Mouse (Mus musculus) intestine, embryonic 16.5 days (tissue): Measurements from ENCODE around the gene Tshz3. TPM values are rescaled to one million over a fixed set of nuclear protein-coding genes. Genes with fewer than 3 reads are reported as not detected.

ENCODE experiments used
- ATAC-seq: fragments of 200-750 bp; cut with Nextera tagmentation; 2 replicates; pipeline ENCODE4 v1.8.0; 2017; ENCODE audit warnings: moderate TSS enrichment, moderate library complexity
- H3K27ac ChIP-seq: fragments of 300-500 bp; sonication (generic); 2 replicates; pipeline ENCODE4 v1.5.1; 2014; ENCODE audit warnings: mild to moderate bottlenecking, low read length
- H3K27me3 ChIP-seq: fragments of 300-500 bp; sonication (generic); replicated peaks from 2 replicates; pipeline ENCODE4 v1.6.1; 2014; ENCODE audit warnings: low read length, control low read depth, mixed read lengths; ENCODE audit not compliant: control insufficient read depth, insufficient read depth
- H3K36me3 ChIP-seq: fragments of 300-500 bp; sonication (generic); 2 replicates; pipeline ENCODE4 v1.6.1; 2014; ENCODE audit warnings: low read length, control low read depth; ENCODE audit not compliant: control insufficient read depth, insufficient read depth
- H3K4me1 ChIP-seq: fragments of 300-500 bp; sonication (generic); 2 replicates; pipeline ENCODE4 v1.6.1; 2014; ENCODE audit warnings: low read length, control low read depth, mixed read lengths; ENCODE audit not compliant: control insufficient read depth, insufficient read depth
- H3K4me2 ChIP-seq: fragments of 300-500 bp; sonication (generic); 2 replicates; pipeline ENCODE4 v1.6.1; 2014; ENCODE audit warnings: low read depth, low read length, control low read depth
- H3K4me3 ChIP-seq: fragments of 300-500 bp; sonication (generic); 2 replicates; pipeline ENCODE4 v1.5.1; 2014; ENCODE audit warnings: mild to moderate bottlenecking, low read length
- H3K9ac ChIP-seq: fragments of 300-500 bp; sonication (generic); 2 replicates; pipeline ENCODE4 v1.6.1; 2014; ENCODE audit warnings: low read depth, low read length
- H3K9me3 ChIP-seq: fragments of 300-500 bp; sonication (generic); 2 replicates; pipeline ENCODE4 v1.6.1; 2016; ENCODE audit warnings: low read length, control low read depth; ENCODE audit not compliant: control insufficient read depth
- WGBS: fragments of 180-500 bp; shearing (Covaris S2); extraction: QIAGEN DNeasy Blood & Tissue Kit; methylation state at CpG from one replicate; pipeline ENCODE4 v1.1.7; 2014; 5-methylcytosine and 5-hydroxymethylcytosine counted together
- polyA plus RNA-seq: library from polyadenylated mRNA; unstranded; fragments of >200 nt; fragmentation: Nextera tagmentation; extraction: Ambion mirVana; gene quantifications from 2 replicates; pipeline ENCODE4 v1.2.1, GENCODE M21; 2015

Gene Tshz3
- polyA plus RNA-seq, 1 experiment from 2014 or later: 10.4 TPM

DNA sequence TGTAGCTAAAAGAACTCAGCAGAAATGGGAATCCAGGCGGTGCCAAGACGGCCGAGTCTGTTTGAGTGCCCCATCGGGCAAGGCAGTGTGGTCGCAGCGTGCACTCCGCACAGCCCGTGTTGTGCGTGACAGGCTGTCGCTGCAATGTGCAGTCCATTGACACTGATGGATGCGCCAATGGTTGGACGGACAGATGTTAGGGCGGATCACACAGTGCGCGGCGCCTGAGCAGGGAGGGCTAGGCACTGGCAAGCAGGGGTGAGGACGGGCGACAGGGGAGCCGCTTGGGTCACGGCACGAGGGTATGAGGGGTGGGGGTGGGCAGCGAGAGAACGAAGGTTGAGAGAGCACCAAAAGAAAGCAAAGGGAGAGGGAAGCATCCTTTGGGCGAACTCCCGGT lies 2.6 kb upstream of the Tshz3 start:
- Histone ChIP-seq H3K4me2 (peak overlapping the region; percentile 96), H3K9me3 (no peaks in the 10 kb centered on the region), H3K36me3 (no peaks in the 10 kb centered on the region), H3K9ac (peak overlapping the region; percentile 81), H3K27ac (peak overlapping the region; percentile 91), H3K27me3 (peaks cover 23% of the 10 kb centered on the region), H3K4me3 (peak overlapping the region; percentile 81), H3K4me1 (peaks cover 32% of the 10 kb centered on the region)
- ATAC-seq: no peak
- 2% methylated on average over 25 of the region's 25 CpGs for WGBS

DNA sequence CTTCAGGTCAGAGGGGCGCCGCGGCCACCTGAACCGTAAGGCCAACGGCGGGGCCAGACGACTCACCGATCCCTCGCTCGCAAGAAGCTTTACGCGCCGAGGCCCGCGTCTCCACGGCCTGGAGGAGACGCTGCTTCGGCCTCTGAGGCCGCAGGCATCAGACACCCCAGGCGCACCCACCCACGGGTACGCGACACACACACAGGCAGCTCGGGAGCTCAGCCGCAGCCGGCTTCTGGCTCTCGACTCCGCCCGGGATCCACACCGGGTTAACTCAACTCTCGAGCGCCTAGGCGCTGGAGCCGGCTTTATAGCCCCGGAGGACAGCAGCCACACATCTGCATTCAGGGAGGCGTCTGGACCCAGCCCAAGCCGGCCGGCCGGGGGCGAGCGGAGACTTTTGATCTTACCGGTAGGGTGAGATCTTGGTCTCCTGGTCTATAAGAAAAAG lies 2.1 kb upstream of the Tshz3 start:
- Histone ChIP-seq H3K4me3 (peak overlapping the region; percentile 81), H3K4me1 (peaks cover 27% of the 10 kb centered on the region), H3K36me3 (no peaks in the 10 kb centered on the region), H3K27ac (peak overlapping the region; percentile 91), H3K4me2 (peak overlapping the region; percentile 96), H3K9me3 (no peaks in the 10 kb centered on the region), H3K9ac (peak overlapping the region; percentile 81), H3K27me3 (peaks cover 21% of the 10 kb centered on the region)
- under 1% methylated on average over 42 of the region's 42 CpGs for WGBS
- no peak for ATAC-seq

DNA sequence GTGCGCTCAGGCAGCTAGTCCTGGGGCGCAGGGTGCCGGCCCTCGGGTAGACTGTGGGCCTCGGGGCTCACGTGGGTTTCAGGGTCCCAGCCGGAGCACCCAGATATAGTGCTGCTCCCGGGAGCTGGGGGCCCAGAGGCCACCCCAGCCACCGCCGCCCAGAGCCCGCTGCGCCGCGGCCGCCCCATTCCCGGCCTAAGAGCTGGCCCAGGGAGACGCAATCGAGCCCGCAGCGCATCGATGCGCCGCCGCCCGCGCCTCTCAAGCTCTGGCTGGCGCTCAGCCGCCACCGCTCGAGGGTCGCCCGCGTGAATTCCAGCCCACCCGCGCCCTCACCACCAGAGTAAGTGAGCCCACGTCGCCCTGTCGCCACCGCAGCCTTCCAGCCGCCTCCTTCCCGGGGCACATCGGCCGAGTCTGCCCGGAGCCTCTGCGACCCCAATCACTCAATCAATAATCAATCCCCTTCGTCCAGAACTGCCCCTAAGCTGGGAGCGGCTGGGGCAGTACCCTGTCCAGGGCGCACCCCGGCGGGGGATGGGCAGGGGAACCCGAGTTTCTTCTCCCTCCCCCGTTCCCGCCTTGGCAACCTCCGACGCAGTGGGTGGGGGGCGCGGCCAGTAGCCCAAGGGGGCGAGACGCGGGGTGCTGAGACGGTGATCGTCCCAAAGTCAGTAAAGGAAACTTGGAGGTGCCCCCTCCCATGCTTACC lies 1.4 kb upstream of the Tshz3 start:
- H3K27me3 ChIP-seq: peaks cover 16% of the 10 kb centered on the region
- WGBS: under 1% methylated on average over 61 of the region's 62 CpGs
- H3K9me3 ChIP-seq: no peaks in the 10 kb centered on the region
- peak overlapping the region; percentile 81 for H3K4me3 ChIP-seq
- H3K4me2 ChIP-seq: peak overlapping the region; percentile 96
- H3K36me3 ChIP-seq: no peaks in the 10 kb centered on the region
- peak; percentile 31 for ATAC-seq
- H3K27ac ChIP-seq: peak overlapping the region; percentile 91
- H3K9ac ChIP-seq: peak overlapping the region; percentile 81
- peaks cover 25% of the 10 kb centered on the region for H3K4me1 ChIP-seq

DNA sequence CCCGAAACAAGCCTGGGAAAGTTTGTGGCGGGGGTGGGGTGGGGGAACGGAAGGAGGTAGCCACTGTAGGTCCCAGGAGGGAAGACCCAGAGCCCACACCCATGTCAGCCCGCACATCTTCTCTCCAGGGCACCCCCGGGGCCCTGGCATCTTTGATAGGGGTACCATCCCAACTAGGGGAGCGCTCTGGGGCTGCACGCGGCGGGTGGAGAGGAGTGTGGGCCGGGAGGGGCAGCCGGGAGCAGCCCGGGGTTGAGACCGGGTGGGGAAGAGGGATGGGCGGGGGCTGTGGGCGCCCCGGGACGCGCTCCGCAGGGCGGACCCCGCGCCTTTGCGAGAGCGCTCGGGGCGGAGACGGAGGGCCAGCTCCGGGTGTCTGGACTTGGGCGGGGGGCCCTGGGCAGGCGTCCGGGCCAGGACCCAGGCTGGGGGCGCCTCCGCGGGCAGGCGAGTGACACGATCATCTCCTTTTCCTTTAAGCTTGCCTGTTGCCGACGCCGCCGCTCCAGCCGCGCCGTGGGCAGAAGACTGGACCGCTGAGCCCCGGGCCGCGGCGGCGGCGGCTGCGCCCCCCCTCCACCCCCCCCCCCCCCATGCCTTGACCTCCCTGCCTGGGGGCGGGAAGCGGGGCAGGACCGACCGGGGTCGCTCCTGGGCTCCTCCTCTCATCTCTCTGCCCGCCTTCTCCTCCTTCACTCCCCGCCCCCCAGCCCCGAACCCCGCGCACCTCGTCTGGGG lies 631 bp upstream of the Tshz3 start:
- H3K27me3 ChIP-seq: peaks cover 16% of the 10 kb centered on the region
- WGBS: 0% methylated on average over 35 of the region's 62 CpGs
- peak; percentile 79 for ATAC-seq
- H3K4me3 ChIP-seq: peak overlapping the region; percentile 81
- H3K27ac ChIP-seq: peak overlapping the region; percentile 91
- H3K4me2 ChIP-seq: peak overlapping the region; percentile 96
- no peaks in the 10 kb centered on the region for H3K9me3 ChIP-seq
- H3K9ac ChIP-seq: peak overlapping the region; percentile 81
- peaks cover 24% of the 10 kb centered on the region for H3K4me1 ChIP-seq
- no peaks in the 10 kb centered on the region for H3K36me3 ChIP-seq

DNA sequence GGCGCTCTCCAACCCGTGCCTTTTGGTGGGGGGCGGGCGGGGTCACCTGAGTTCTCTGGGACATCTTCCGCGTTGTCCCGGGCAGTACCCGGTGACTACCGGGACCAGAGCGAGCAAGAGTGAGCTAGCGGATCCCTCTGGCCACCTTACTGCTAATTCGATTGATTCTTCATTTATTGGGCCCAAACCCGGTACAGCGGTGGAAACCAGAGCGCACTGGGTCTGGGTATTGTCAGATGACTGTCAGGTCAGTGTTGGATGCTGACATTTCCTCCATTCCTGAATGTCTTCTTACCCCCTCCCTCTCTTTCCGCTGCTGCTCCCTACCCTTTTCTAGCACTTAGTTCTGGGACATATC lies 650 bp downstream of the Tshz3 start:
- H3K4me3 ChIP-seq: peak overlapping the region; percentile 81
- WGBS: 2% methylated on average over 16 of the region's 16 CpGs
- H3K36me3 ChIP-seq: no peaks in the 10 kb centered on the region
- peaks cover 19% of the 10 kb centered on the region for H3K4me1 ChIP-seq
- peaks cover 10% of the 10 kb centered on the region for H3K27me3 ChIP-seq
- no peaks in the 10 kb centered on the region for H3K9me3 ChIP-seq
- H3K9ac ChIP-seq: peak overlapping the region; percentile 81
- ATAC-seq: no peak
- peak overlapping the region; percentile 91 for H3K27ac ChIP-seq
- H3K4me2 ChIP-seq: peak overlapping the region; percentile 96

DNA sequence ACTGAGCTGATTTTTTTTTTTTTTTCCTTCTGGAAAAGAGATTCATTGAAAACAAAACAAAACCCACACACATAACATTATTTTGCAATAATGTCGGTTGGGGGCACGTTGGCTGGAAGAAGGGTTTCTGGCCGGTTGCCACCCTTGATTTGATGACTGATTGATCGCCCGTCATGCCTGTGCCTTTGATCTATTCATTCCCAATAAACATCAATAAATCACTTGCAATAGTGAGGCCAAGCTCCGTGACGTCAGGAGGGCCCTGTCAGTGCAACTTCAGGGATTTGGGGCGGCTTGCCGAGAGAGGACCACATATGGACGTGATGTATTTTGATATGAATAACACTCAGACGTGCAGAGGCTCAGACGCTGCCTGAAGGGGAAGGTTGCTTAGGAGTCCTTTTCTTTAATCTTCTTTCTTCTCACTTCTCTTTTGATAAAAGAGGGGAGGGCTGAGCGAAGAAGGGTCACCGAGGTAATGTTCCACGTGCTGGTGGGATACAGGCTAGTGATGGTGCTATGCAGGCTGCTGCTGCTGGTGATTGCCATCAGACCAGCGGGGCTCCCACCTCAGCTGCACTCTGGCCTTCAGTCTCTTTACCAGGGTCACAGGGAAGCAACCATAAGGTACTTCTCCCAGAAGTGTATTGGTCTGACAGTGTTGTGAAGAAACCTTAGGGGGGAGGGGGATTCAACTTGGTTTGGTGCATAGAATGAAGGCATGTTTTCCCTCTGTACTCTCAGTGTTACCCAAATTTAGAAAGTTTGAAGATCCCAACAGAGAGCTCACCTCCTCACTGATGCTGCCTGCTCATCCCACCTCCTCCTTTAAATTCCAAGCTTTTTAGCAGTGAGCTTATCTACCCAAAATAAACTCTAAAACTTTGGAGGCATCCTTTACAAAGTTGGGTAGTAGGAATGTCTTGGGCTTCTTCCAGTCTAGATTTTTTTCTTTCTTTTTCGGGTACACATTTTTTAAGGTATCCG lies 1.4 kb downstream of the Tshz3 start:
- 17% methylated on average over 18 of the region's 18 CpGs for WGBS

DNA sequence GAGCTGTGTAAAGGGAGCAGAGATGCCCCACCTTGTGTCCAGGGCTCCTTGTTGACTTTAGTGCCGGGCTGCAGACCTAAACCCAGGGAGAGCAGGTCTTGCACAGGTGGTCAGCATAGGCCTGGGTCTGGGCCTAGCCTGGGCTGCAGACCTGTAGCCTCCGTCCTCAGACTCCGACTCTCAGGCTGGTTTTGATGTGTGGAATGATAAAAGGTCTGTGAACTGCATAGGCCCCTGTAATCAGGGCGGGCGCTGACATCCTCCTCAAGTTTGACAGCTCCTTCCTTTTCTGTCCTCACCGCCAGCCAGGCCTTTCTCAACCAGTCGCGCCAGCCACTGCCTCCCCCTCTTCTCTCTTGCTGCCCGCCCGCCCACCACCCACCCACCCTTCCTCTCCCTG lies 8.7 kb downstream of the Tshz3 start:
- H3K9me3 ChIP-seq: no peaks in the 10 kb centered on the region
- H3K9ac ChIP-seq: no peak overlapping the region
- H3K27me3 ChIP-seq: no peaks in the 10 kb centered on the region
- ATAC-seq: no peak
- H3K4me1 ChIP-seq: peaks cover 21% of the 10 kb centered on the region
- H3K36me3 ChIP-seq: no peaks in the 10 kb centered on the region
- WGBS: 59% methylated on average over 10 of the region's 10 CpGs
- H3K4me2 ChIP-seq: no peak overlapping the region
- H3K27ac ChIP-seq: 0 out of 2 replicates have a peak overlapping the region, but pooled peaks have one; percentile 4
- H3K4me3 ChIP-seq: no peak overlapping the region

More for the DNA sequence above, 1.4 kb downstream of the Tshz3 start:
- peak overlapping the region; percentile 81 for H3K9ac ChIP-seq
- H3K4me3 ChIP-seq: peak overlapping the region; percentile 81
- H3K9me3 ChIP-seq: no peaks in the 10 kb centered on the region
- peaks cover 16% of the 10 kb centered on the region for H3K4me1 ChIP-seq
- H3K4me2 ChIP-seq: peak overlapping the region; percentile 96
- H3K27me3 ChIP-seq: peaks cover 7% of the 10 kb centered on the region
- H3K27ac ChIP-seq: no peak overlapping the region
- ATAC-seq: no peak
- no peaks in the 10 kb centered on the region for H3K36me3 ChIP-seq

DNA sequence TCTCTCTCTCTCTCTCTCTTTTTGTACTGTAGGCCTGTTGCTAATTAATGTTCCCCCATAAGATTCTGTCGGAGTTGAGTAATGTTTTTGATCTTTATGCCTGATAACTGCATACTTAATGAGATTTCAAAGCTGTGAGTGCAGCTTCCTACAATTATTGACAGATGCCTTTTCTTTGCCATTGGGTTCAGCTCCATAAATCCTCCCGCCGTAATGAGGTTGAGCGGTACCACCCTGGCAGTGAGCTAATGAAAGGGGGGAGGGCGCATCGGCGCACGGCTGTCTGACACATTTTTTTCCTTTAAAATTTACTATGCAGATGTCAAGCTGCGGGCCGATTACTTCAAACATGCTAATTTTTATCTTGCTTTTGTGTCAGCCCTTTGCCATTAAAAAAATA lies 9.3 kb downstream of the Tshz3 start:
- ATAC-seq: no peak
- peaks cover 21% of the 10 kb centered on the region for H3K4me1 ChIP-seq
- no peak overlapping the region for H3K4me3 ChIP-seq
- H3K36me3 ChIP-seq: no peaks in the 10 kb centered on the region
- no peak overlapping the region for H3K9ac ChIP-seq
- H3K4me2 ChIP-seq: no peak overlapping the region
- no peaks in the 10 kb centered on the region for H3K27me3 ChIP-seq
- 27% methylated on average over 10 of the region's 10 CpGs for WGBS
- no peak overlapping the region for H3K27ac ChIP-seq
- H3K9me3 ChIP-seq: no peaks in the 10 kb centered on the region
